Mouse (Mus musculus): ENCODE measurements at regions not wholly inside any gene's neighbourhood (a gene's known extent, or its start where the extent isn't known, plus 50 kb on each side); places are given as distances from the start of the nearest gene placed in this dataset.
"Not testable (repeated sequence)": the region's sequence is repeated elsewhere in the genome, so short reads cannot be mapped to it uniquely, and the experiment has no call there.

GRCm38 (mm10) chrX:104931153-104931706 lies 74.2 kb upstream of the Magee2 start:
- no peaks in the 10 kb centered on the region for H3K36me3 ChIP-seq (ENCODE audit: insufficient read depth)
- H3K4me3 ChIP-seq (ENCODE audit: low read depth, low read length) = no peak overlapping the region
- no peak overlapping the region for H3K9ac ChIP-seq
- peak; percentile 93 for ATAC-seq
- no peak overlapping the region for H3K4me2 ChIP-seq (ENCODE audit: low read depth)
- no peaks in the 10 kb centered on the region for H3K9me3 ChIP-seq (ENCODE audit: low read length)
- peak; percentile 54 for DNase-seq
- no peak for TF ChIP-seq CTCF (IDR thresholded peaks at IDR 0.05; ENCODE audit: low read depth)
- no peak overlapping the region for H3K27ac ChIP-seq (ENCODE audit: low read depth, low read length)
- H3K4me1 ChIP-seq (ENCODE audit: insufficient read depth) = no peaks in the 10 kb centered on the region
- 79% methylated on average over 2 of the region's 2 CpGs for WGBS
- H3K27me3 ChIP-seq (ENCODE audit: insufficient read depth, low read length) = no peaks in the 10 kb centered on the region

- Histone ChIP-seq H3K4me1 (ENCODE audit: insufficient read depth) (no peaks in the 10 kb centered on the region), H3K36me3 (ENCODE audit: insufficient read depth) (no peaks in the 10 kb centered on the region), H3K4me2 (ENCODE audit: low read depth) (no peak overlapping the region), H3K27me3 (ENCODE audit: insufficient read depth, low read length) (no peaks in the 10 kb centered on the region), H3K27ac (ENCODE audit: low read depth, low read length) (no peak overlapping the region), H3K9ac (no peak overlapping the region), H3K4me3 (ENCODE audit: low read depth, low read length) (no peak overlapping the region), H3K9me3 (ENCODE audit: low read length) (no peaks in the 10 kb centered on the region)
- no peak for TF ChIP-seq CTCF (IDR thresholded peaks at IDR 0.05; ENCODE audit: low read depth)
- DNase-seq (no peak), ATAC-seq (peak; percentile 61)
- WGBS = 35% methylated on average over 2 of the region's 2 CpGs
These were observed 94.5 kb upstream of the Magee2 start for GRCm38 (mm10) chrX:104951587-104951986.

- H3K4me3 ChIP-seq (ENCODE audit: low read depth, low read length); H3K9ac ChIP-seq; H3K27me3 ChIP-seq (ENCODE audit: insufficient read depth, low read length); DNase-seq; H3K9me3 ChIP-seq (ENCODE audit: low read length); H3K4me2 ChIP-seq (ENCODE audit: low read depth); H3K36me3 ChIP-seq (ENCODE audit: insufficient read depth); H3K27ac ChIP-seq (ENCODE audit: low read depth, low read length); H3K4me1 ChIP-seq (ENCODE audit: insufficient read depth): not testable (repeated sequence)
- ATAC-seq = 0 out of 2 replicates have a peak, but pooled peaks have one; percentile 20
- 20% methylated on average over 4 of the region's 5 CpGs for WGBS
These were observed 95.7 kb upstream of the Magee2 start for GRCm38 (mm10) chrX:104952809-104953208.

- H3K9me3 ChIP-seq (ENCODE audit: low read length); H3K27ac ChIP-seq (ENCODE audit: low read depth, low read length); DNase-seq; H3K4me1 ChIP-seq (ENCODE audit: insufficient read depth); H3K4me3 ChIP-seq (ENCODE audit: low read depth, low read length); H3K4me2 ChIP-seq (ENCODE audit: low read depth); H3K27me3 ChIP-seq (ENCODE audit: insufficient read depth, low read length); H3K36me3 ChIP-seq (ENCODE audit: insufficient read depth); H3K9ac ChIP-seq: not testable (repeated sequence)
- 50% methylated on average over 1 of the region's 3 CpGs for WGBS
- peak; percentile 54 for ATAC-seq
These were observed 96.3 kb upstream of the Magee2 start for GRCm38 (mm10) chrX:104953391-104953790.

GRCm38 (mm10) chrX:104978432-104978831 lies 101.1 kb upstream of the Pbdc1 start:
- Histone ChIP-seq H3K27ac (ENCODE audit: low read depth, low read length) (no peak overlapping the region), H3K27me3 (ENCODE audit: insufficient read depth, low read length) (no peaks in the 10 kb centered on the region), H3K4me3 (ENCODE audit: low read depth, low read length) (no peak overlapping the region), H3K9me3 (ENCODE audit: low read length) (no peaks in the 10 kb centered on the region), H3K9ac (no peak overlapping the region), H3K36me3 (ENCODE audit: insufficient read depth) (no peaks in the 10 kb centered on the region), H3K4me1 (ENCODE audit: insufficient read depth) (no peaks in the 10 kb centered on the region), H3K4me2 (ENCODE audit: low read depth) (no peak overlapping the region)
- DNase-seq = no peak
- no peak for ATAC-seq
- TF ChIP-seq CTCF (IDR thresholded peaks at IDR 0.05; ENCODE audit: low read depth) = no peak
- WGBS = 69% methylated on average over 2 of the region's 2 CpGs

- no peak overlapping the region for H3K4me2 ChIP-seq (ENCODE audit: low read depth)
- no peaks in the 10 kb centered on the region for H3K9me3 ChIP-seq (ENCODE audit: low read length)
- DNase-seq (peak; percentile 4), ATAC-seq (peak; percentile 63)
- no peaks in the 10 kb centered on the region for H3K4me1 ChIP-seq (ENCODE audit: insufficient read depth)
- H3K27me3 ChIP-seq (ENCODE audit: insufficient read depth, low read length) = no peaks in the 10 kb centered on the region; the same call in 1 of the 2 replicates
- no peak overlapping the region for H3K4me3 ChIP-seq (ENCODE audit: low read depth, low read length)
- H3K36me3 ChIP-seq (ENCODE audit: insufficient read depth) = no peaks in the 10 kb centered on the region
- H3K9ac ChIP-seq = no peak overlapping the region
- WGBS = 38% methylated on average over 3 of the region's 3 CpGs
- no peak for TF ChIP-seq CTCF (IDR thresholded peaks at IDR 0.05; ENCODE audit: low read depth)
- H3K27ac ChIP-seq (ENCODE audit: low read depth, low read length) = no peak overlapping the region
These were observed 76.3 kb upstream of the Pbdc1 start for GRCm38 (mm10) chrX:105003260-105003659.

GRCm38 (mm10) chrX:105006445-105006844 lies 73.1 kb upstream of the Pbdc1 start:
- ATAC-seq (peak; percentile 79), DNase-seq (peak; percentile 63)
- TF ChIP-seq CTCF (IDR thresholded peaks at IDR 0.05; ENCODE audit: low read depth) = peak; percentile 65
- no peaks in the 10 kb centered on the region for H3K36me3 ChIP-seq (ENCODE audit: insufficient read depth)
- H3K9me3 ChIP-seq (ENCODE audit: low read length) = no peaks in the 10 kb centered on the region
- no peak overlapping the region for H3K4me2 ChIP-seq (ENCODE audit: low read depth)
- H3K9ac ChIP-seq = no peak overlapping the region
- no peaks in the 10 kb centered on the region for H3K4me1 ChIP-seq (ENCODE audit: insufficient read depth)
- 9% methylated on average over 2 of the region's 2 CpGs for WGBS
- H3K27me3 ChIP-seq (ENCODE audit: insufficient read depth, low read length) = no peaks in the 10 kb centered on the region; the same call in 1 of the 2 replicates
- no peak overlapping the region for H3K27ac ChIP-seq (ENCODE audit: low read depth, low read length)
- H3K4me3 ChIP-seq (ENCODE audit: low read depth, low read length) = no peak overlapping the region
